Mouse (Mus musculus) MEL (cell line): ENCODE data around the gene Fgfr2. TPM values are rescaled to one million over a fixed set of nuclear protein-coding genes. Genes with fewer than 3 reads are reported as not detected.

Source experiments
- DNase-seq: peaks from one replicate; pipeline ENCODE4 v3.0.0; 2011; ENCODE audit warnings: low read depth, low spot score
- H3K27ac ChIP-seq: 2 replicates; pipeline ENCODE4 v1.5.1; 2012; ENCODE audit warnings: low read depth, mild to moderate bottlenecking, control low read depth, low read length, moderate library complexity; ENCODE audit not compliant: control insufficient read depth
- H3K27me3 ChIP-seq, 2 experiments: fragments of 150-350 bp in 1 of 2; sonication (generic) in 1 of 2; 2 replicates each; pipeline ENCODE4 v1.6.1; 2012; ENCODE audit warnings: low read length in 2 of 2, mild to moderate bottlenecking in 2 of 2, improper control_type of control experiment in 1 of 2, moderate library complexity in 1 of 2; ENCODE audit not compliant: insufficient read depth in 2 of 2, control insufficient read depth in 1 of 2
- H3K36me3 ChIP-seq, 2 experiments: 2 replicates each; pipeline ENCODE4 v1.6.1; 2012 to 2014; ENCODE audit warnings: low read length in 2 of 2, improper control_type of control experiment in 1 of 2, inconsistent platforms in 1 of 2, mild to moderate bottlenecking in 1 of 2; ENCODE audit not compliant: insufficient read depth in 2 of 2, control insufficient read depth in 1 of 2
- H3K4me1 ChIP-seq, 2 experiments: fragments of 150-350 bp in 1 of 2; sonication (generic) in 1 of 2; 2 replicates each; pipeline ENCODE4 v1.6.1; 2012; ENCODE audit warnings: low read length in 2 of 2, improper control_type of control experiment in 1 of 2, mild to moderate bottlenecking in 1 of 2; ENCODE audit not compliant: insufficient read depth in 2 of 2, control insufficient read depth in 1 of 2
- H3K4me3 ChIP-seq, 2 experiments: fragments of 150-350 bp in 1 of 2; sonication (generic) in 1 of 2; 2 replicates each; pipeline ENCODE4 v1.5.1; 2012; ENCODE audit warnings: low read depth in 2 of 2, low read length in 2 of 2, mild to moderate bottlenecking in 2 of 2, moderate library complexity in 2 of 2, control low read depth in 1 of 2, improper control_type of control experiment in 1 of 2; ENCODE audit not compliant: control insufficient read depth in 1 of 2, insufficient read depth in 1 of 2
- H3K79me2 ChIP-seq: 2 replicates; pipeline ENCODE4 v1.6.1; 2012; ENCODE audit warnings: mild to moderate bottlenecking, low read length, moderate library complexity; ENCODE audit not compliant: control insufficient read depth, poor library complexity, insufficient read depth
- H3K9ac ChIP-seq: 2 replicates; pipeline ENCODE4 v1.6.1; 2012; ENCODE audit warnings: low read depth, mild to moderate bottlenecking, control low read depth, low read length, moderate library complexity; ENCODE audit not compliant: control insufficient read depth, poor library complexity, severe bottlenecking
- H3K9me3 ChIP-seq: fragments of 150-350 bp; sonication (generic); replicated peaks from 2 replicates; pipeline ENCODE4 v1.6.1; 2012; ENCODE audit warnings: mild to moderate bottlenecking, low read length, improper control_type of control experiment, moderate library complexity; ENCODE audit not compliant: insufficient read depth
- ETS1 ChIP-seq: IDR thresholded peaks from 2 replicates; pipeline ENCODE4 v1.6.1; 2012; ENCODE audit warnings: low read depth, mild to moderate bottlenecking, inconsistent platforms, low read length, improper control_type of control experiment, moderate library complexity
- GABPA ChIP-seq: IDR thresholded peaks from 2 replicates; pipeline ENCODE4 v1.6.1; 2012; ENCODE audit warnings: low read depth, mild to moderate bottlenecking, inconsistent platforms, low read length, improper control_type of control experiment, moderate library complexity
- GATA1 ChIP-seq: IDR thresholded peaks from 2 replicates; pipeline ENCODE4 v1.6.1; 2011; ENCODE audit warnings: low read depth, low read length, improper control_type of control experiment
- HCFC1 ChIP-seq: IDR thresholded peaks from 2 replicates; pipeline ENCODE4 v1.6.1; 2012; ENCODE audit warnings: low read depth, mild to moderate bottlenecking, inconsistent platforms, low read length, improper control_type of control experiment, moderate library complexity
- JUND ChIP-seq: IDR thresholded peaks from 2 replicates; pipeline ENCODE4 v1.6.1; 2011; ENCODE audit warnings: low read depth, mild to moderate bottlenecking, improper control_type of control experiment, low read length
- KAT2A ChIP-seq: conservative IDR thresholded peaks from 2 replicates; pipeline ENCODE4 v1.6.1; 2012; ENCODE audit warnings: low read depth, low read length, improper control_type of control experiment, inconsistent platforms
- MAFK ChIP-seq: IDR thresholded peaks from 2 replicates; pipeline ENCODE4 v1.6.1; 2011; ENCODE audit warnings: low read depth, mild to moderate bottlenecking, low read length, improper control_type of control experiment, borderline replicate concordance
- MAX ChIP-seq: IDR thresholded peaks from 2 replicates; pipeline ENCODE4 v1.6.1; 2011; ENCODE audit warnings: low read length, improper control_type of control experiment
- MAZ ChIP-seq: IDR thresholded peaks from 2 replicates; pipeline ENCODE4 v1.6.1; 2012; ENCODE audit warnings: low read depth, mild to moderate bottlenecking, inconsistent platforms, low read length, improper control_type of control experiment
- MXI1 ChIP-seq: IDR thresholded peaks from 2 replicates; pipeline ENCODE4 v1.6.1; 2011; ENCODE audit warnings: mild to moderate bottlenecking, low read depth, low read length, improper control_type of control experiment
- MYB ChIP-seq: IDR thresholded peaks from 2 replicates; pipeline ENCODE4 v1.6.1; 2011; ENCODE audit warnings: mild to moderate bottlenecking, low read depth, low read length, improper control_type of control experiment
- POLR2A ChIP-seq, 2 experiments: IDR thresholded peaks; 2 replicates each; pipeline ENCODE4 v1.6.1; 2011 to 2012; ENCODE audit warnings: low read length in 2 of 2, mild to moderate bottlenecking in 2 of 2, control low read depth in 1 of 2, improper control_type of control experiment in 1 of 2, low read depth in 1 of 2, moderate library complexity in 1 of 2; ENCODE audit not compliant: control insufficient read depth in 1 of 2, insufficient read depth in 1 of 2, poor library complexity in 1 of 2
- RAD21 ChIP-seq: IDR thresholded peaks from 2 replicates; pipeline ENCODE4 v1.6.1; 2011; ENCODE audit warnings: mild to moderate bottlenecking, low read depth, low read length, improper control_type of control experiment
- RCOR1 ChIP-seq: IDR thresholded peaks from 2 replicates; pipeline ENCODE4 v1.6.1; 2012; ENCODE audit warnings: low read depth, mild to moderate bottlenecking, inconsistent platforms, low read length, improper control_type of control experiment
- USF1 ChIP-seq: IDR thresholded peaks from 2 replicates; pipeline ENCODE4 v1.6.1; 2014; ENCODE audit warnings: low read depth, mild to moderate bottlenecking, inconsistent platforms, low read length, improper control_type of control experiment, moderate library complexity
- USF2 ChIP-seq, 2 experiments: IDR thresholded peaks; 2 replicates each; pipeline ENCODE4 v1.6.1; 2011 to 2012; ENCODE audit warnings: improper control_type of control experiment in 2 of 2, low read length in 2 of 2, borderline replicate concordance in 1 of 2, inconsistent platforms in 1 of 2, low read depth in 1 of 2, mild to moderate bottlenecking in 1 of 2; ENCODE audit not compliant: insufficient read depth in 1 of 2
- ZKSCAN1 ChIP-seq: IDR thresholded peaks from 2 replicates; pipeline ENCODE4 v1.6.1; 2012; ENCODE audit warnings: low read depth, mild to moderate bottlenecking, inconsistent platforms, low read length, improper control_type of control experiment, moderate library complexity
- ZMIZ1 ChIP-seq: IDR thresholded peaks from 2 replicates; pipeline ENCODE4 v1.6.1; 2012; ENCODE audit warnings: low read depth, mild to moderate bottlenecking, inconsistent platforms, low read length, improper control_type of control experiment, moderate library complexity
- ZNF384 ChIP-seq: IDR thresholded peaks from 2 replicates; pipeline ENCODE4 v1.6.1; 2012; ENCODE audit warnings: low read depth, mild to moderate bottlenecking, inconsistent platforms, low read length, improper control_type of control experiment
- polyA plus RNA-seq, 2 experiments: library from polyadenylated mRNA; stranded (reverse) in 1 of 2; unstranded in 1 of 2; fragments of >175 nt in 1 of 2; fragments of >200 nt in 1 of 2; gene quantifications; 2 replicates each; pipeline versions ENCODE4 v1.2.1 to v1.2.4; 2012; ENCODE audit warnings: low replicate concordance in 2 of 2, low read depth in 1 of 2; ENCODE audit not compliant: insufficient read length in 2 of 2, insufficient read depth in 1 of 2, missing spikeins in 1 of 2
- total RNA-seq: library from RNA; depleted of rRNA; stranded (reverse); fragments of 300-350 nt; gene quantifications from 2 replicates; pipeline ENCODE4 v1.2.3, GENCODE M21; 2012

The Fgfr2 gene
- total and polyA plus RNA-seq, 3 experiments = not detected

DNA sequence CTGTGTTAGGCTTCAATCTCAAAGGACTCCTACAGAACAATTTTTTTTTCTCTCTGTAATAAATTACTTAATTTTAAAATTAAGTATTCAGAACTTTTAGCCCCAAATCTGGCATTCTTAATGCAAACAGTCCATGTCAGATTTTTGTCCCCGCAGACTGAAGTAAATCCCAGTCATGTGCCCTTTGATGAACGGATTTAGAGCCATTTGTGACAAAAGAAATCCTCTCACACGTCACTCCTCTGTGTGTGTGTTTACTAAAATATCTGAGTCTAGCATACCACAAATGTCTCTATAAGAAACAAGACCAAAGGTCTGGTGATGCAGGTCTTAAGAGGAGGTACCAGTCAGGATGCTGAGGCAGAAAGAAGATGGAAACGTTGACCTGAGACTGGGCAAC, 2906.9 kb downstream of the Fgfr2 start:
- Histone ChIP-seq H3K36me3 (no peaks in the 10 kb centered on the region), H3K9ac (no peak overlapping the region), H3K79me2 (no peaks in the 10 kb centered on the region), H3K4me1 (no peaks in the 10 kb centered on the region), H3K4me3 (no peak overlapping the region), H3K9me3 (no peaks in the 10 kb centered on the region), H3K27me3 (no peaks in the 10 kb centered on the region), H3K27ac (no peak overlapping the region)
- TF ChIP-seq MAX = no peak
- no peak for TF ChIP-seq USF1
- no peak for TF ChIP-seq JUND
- no peak for TF ChIP-seq ZNF384
- TF ChIP-seq GABPA = no peak
- TF ChIP-seq KAT2A = no peak
- TF ChIP-seq RAD21 = no peak
- TF ChIP-seq MYB = no peak
- no peak for TF ChIP-seq ETS1
- TF ChIP-seq MXI1 = no peak
- TF ChIP-seq POLR2A (IDR thresholded peaks at IDR 0.05; ENCODE audit: control insufficient read depth in 1 of 2, insufficient read depth in 1 of 2, low read depth in 1 of 2, low read length in 2 of 2, poor library complexity in 1 of 2) = no peak
- TF ChIP-seq GATA1 = no peak
- no peak for TF ChIP-seq RCOR1
- TF ChIP-seq MAZ = no peak
- no peak for DNase-seq

DNA sequence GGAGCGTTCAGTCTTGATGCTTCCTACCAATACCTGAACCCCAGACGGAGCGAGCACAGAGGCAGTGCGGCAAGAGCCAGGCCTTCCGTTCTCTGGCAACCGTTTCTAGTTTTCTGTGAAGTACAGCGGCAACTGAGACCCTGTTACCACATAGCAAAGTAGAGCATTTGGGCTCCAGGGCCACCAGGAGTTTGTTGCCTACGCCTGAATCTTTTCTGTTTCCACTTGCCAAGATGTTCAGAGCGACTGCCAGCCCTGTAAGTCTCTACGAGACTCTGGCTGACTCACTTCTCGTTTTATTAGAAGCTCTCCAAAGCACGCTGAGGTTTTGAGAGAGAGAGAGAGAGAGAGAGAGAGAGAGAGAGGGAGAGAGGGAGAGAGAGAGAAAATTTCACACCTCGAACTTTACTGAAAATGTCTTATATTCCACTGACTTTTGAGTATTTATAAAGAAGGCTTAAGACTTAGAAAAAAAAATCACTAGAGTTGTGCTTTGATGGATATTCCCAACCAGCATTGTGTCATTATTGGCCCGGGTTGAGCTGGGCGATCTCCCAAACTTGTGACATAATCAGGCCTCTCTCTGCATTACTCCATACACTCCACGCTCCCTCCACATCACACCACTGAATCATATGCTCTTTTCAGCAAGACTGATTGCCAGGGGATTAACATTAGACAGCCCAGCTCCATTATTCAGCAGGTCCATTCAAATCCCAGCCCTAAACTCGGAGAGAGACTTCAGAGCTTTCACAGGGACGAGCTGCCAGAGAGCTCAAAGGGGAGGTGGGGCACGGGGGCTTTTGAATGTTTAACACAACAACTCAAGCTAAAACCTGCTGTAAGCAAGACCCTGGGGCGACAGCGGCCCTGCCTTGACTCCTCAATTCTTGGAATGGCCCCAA, 2907.6 kb downstream of the Fgfr2 start:
- no peak for DNase-seq
- TF ChIP-seq MXI1 = no peak
- H3K4me1 ChIP-seq = no peaks in the 10 kb centered on the region
- no peak overlapping the region for H3K4me3 ChIP-seq
- no peaks in the 10 kb centered on the region for H3K79me2 ChIP-seq
- H3K27ac ChIP-seq = no peak overlapping the region
- H3K36me3 ChIP-seq = no peaks in the 10 kb centered on the region
- no peaks in the 10 kb centered on the region for H3K27me3 ChIP-seq
- H3K9me3 ChIP-seq = no peaks in the 10 kb centered on the region
- H3K9ac ChIP-seq = no peak overlapping the region

DNA sequence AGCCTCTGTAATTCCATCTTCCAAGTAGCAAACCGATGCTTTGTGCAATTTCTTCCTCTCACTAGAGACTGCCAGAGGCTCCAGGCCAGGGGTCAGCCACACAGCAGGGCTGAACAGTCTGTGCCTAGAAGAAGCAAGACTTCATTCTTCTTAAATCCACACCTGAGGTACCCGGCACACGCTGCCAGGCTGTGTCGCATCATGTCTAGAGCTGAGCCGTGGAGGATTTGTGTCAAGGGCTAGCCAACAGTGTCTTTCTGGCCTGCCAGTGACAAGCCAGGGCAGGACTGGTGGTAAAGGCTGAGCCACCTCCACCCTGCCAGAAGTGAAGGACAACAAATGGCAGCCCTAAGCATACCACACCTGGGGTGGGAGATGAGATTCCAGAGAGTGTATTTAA, 2910.0 kb downstream of the Fgfr2 start:
- Histone ChIP-seq H3K79me2 (no peaks in the 10 kb centered on the region), H3K27me3 (no peaks in the 10 kb centered on the region), H3K27ac (no peak overlapping the region), H3K36me3 (no peaks in the 10 kb centered on the region), H3K4me3 (no peak overlapping the region), H3K9ac (no peak overlapping the region), H3K9me3 (no peaks in the 10 kb centered on the region), H3K4me1 (no peaks in the 10 kb centered on the region)
- no peak for DNase-seq
- TF ChIP-seq ZNF384 (no peak), ZMIZ1 (no peak), MAX (no peak), ETS1 (no peak), MAFK (no peak), ZKSCAN1 (no peak), USF2 (IDR thresholded peaks at IDR 0.05; ENCODE audit: borderline replicate concordance in 1 of 2, insufficient read depth in 1 of 2, low read depth in 1 of 2, low read length in 2 of 2) (no peak), HCFC1 (no peak)
